Mouse (Mus musculus) ovary, adult 10 weeks (tissue): ENCODE measurements around the gene Gm8720. TPM values are rescaled to one million over a fixed set of nuclear protein-coding genes. Genes with fewer than 3 reads are reported as not detected.

Experiments used
- polyA plus RNA-seq: library from polyadenylated mRNA; stranded (reverse); fragments of 350-450 nt; fragmentation: Illumina TruSeq; extraction: RNeasy Lipid Tissue Mini Kit (QIAGEN cat#74804); gene quantifications from one replicate; pipeline ENCODE4 v1.2.3, GENCODE M21; 2014

Gm8720 gene
- polyA plus RNA-seq: not detected

GRCm38 (mm10) chr7:23067356-23067755, at the start of gene Gm8720:
Gene Gm8720 (minus strand): TSS chr7:23067456.

GRCm38 (mm10) chr7:23055240-23055639, 12.0 kb downstream of the Gm8720 start, which contains the start of gene Vmn1r163:
Gene Vmn1r163 (plus strand): TSS chr7:23055540.

GRCm38 (mm10) chr7:23019823-23020222, 47.4 kb downstream of the Gm8720 start, which contains the start of gene Gm4216:
Gene Gm4216 (minus strand): TSS chr7:23019923.

Other genes with a start within 250 kb of the Gm8720 start
- gene Vmn1r159, start 223.9 kb downstream of the Gm8720 start, polyA plus RNA-seq: not detected
- not detected for gene Vmn1r160, start 196.2 kb downstream of the Gm8720 start, polyA plus RNA-seq
- not detected for gene Gm4214, start 82.8 kb downstream of the Gm8720 start, polyA plus RNA-seq
- not detected for gene Gm4216, start 47.5 kb downstream of the Gm8720 start, polyA plus RNA-seq
- not detected for gene Vmn1r163, start 11.9 kb downstream of the Gm8720 start, polyA plus RNA-seq
- gene Gm10662, start 77.0 kb upstream of the Gm8720 start, polyA plus RNA-seq: not detected
- not detected for gene Vmn1r165, start 149.9 kb upstream of the Gm8720 start, polyA plus RNA-seq
- not detected for gene Vmn1r166, start 184.2 kb upstream of the Gm8720 start, polyA plus RNA-seq
- gene Gm6902, start 211.4 kb upstream of the Gm8720 start, polyA plus RNA-seq: not detected
- 9.6 TPM for gene Nlrp4e, start 233.7 kb upstream of the Gm8720 start, polyA plus RNA-seq